ENCODE assay signal across 12 mouse cellular contexts in genomic region chr9:95598179-95598721, GRCm38 (mm10). TPM values are rescaled to one million over a fixed set of nuclear protein-coding genes. Genes with fewer than 3 reads are reported as not detected.
DNase-seq lines count a peak whose midpoint lies in the region; ATAC-seq lines count a peak whose summit lies in the region.
"Had no signal": no experiment of that assay in that cellular context is flagged by ENCODE, and none has a peak within 500 bp of the region (broad histone marks: within the 10 kb centered on the region; RNA-seq: fewer than 3 reads in every experiment).

No protein-coding gene starts in this region.

- no peak for ATAC-seq in heart, embryonic 13.5 days (ENCODE audit: extremely low read depth, insufficient number of reproducible peaks, low FRiP score, low TSS enrichment)
- no peak for ATAC-seq in limb, embryonic 12.5 days (ENCODE audit: insufficient number of reproducible peaks, insufficient read depth, low FRiP score, low TSS enrichment, low read depth)

- peaks cover 4% of the 10 kb centered on the region for H3K4me1 ChIP-seq in heart, embryonic 13.5 days
- H3K4me1 ChIP-seq in limb, embryonic 12.5 days (replicated peaks): peaks cover 8% of the 10 kb centered on the region; the same call in 1 of the 2 replicates

- WGBS in heart, embryonic 13.5 days: 37% methylated on average over 19 of the region's 19 CpGs
- WGBS in limb, embryonic 12.5 days: 50% methylated on average over 19 of the region's 19 CpGs

- H3K27me3 ChIP-seq in heart, embryonic 13.5 days (replicated peaks): 0 out of 2 replicates have a peak, but pooled peaks cover 6% of the 10 kb centered on the region
- peaks cover 7% of the 10 kb centered on the region; the same call in 1 of the 2 replicates for H3K27me3 ChIP-seq in limb, embryonic 12.5 days
- H3K27me3 ChIP-seq: CH12.LX had no signal

- H3K27ac ChIP-seq in heart, embryonic 13.5 days (replicated peaks): no peak overlapping the region
- H3K27ac ChIP-seq in limb, embryonic 12.5 days: no peak overlapping the region

- H3K4me2 ChIP-seq in heart, embryonic 13.5 days: peak overlapping the region; percentile 64
- peak overlapping the region; percentile 46 for H3K4me2 ChIP-seq in limb, embryonic 12.5 days

- DNase-seq in heart, postnatal 4 days: no peak
- DNase-seq in ovary, postnatal 36 days (ENCODE audit: low spot score): peak; percentile 26
- no peak for DNase-seq in ovary, postnatal 10 days (ENCODE audit: low spot score)
- no peak for DNase-seq in adrenal gland, postnatal 4 days (ENCODE audit: low spot score in 2 of 2)
- DNase-seq in retina, embryonic 14.5 days (ENCODE audit: low spot score): no peak
- DNase-seq in right cerebral cortex, adult 18-20 months: no peak
- DNase-seq: adrenal gland, postnatal 14 days; gastrocnemius, postnatal 10 days had no signal

- H3K4me3 ChIP-seq in heart, embryonic 13.5 days: peak overlapping the region; percentile 30
- no peak overlapping the region for H3K4me3 ChIP-seq in limb, embryonic 12.5 days (replicated peaks)

- H3K36me3 ChIP-seq in heart, embryonic 13.5 days: no peaks in the 10 kb centered on the region
- H3K36me3 ChIP-seq in limb, embryonic 12.5 days: no peaks in the 10 kb centered on the region

- no peaks in the 10 kb centered on the region for H3K9me3 ChIP-seq in heart, embryonic 13.5 days
- H3K9me3 ChIP-seq in limb, embryonic 12.5 days: no peaks in the 10 kb centered on the region

- H3K9ac ChIP-seq in heart, embryonic 13.5 days: peak overlapping the region; percentile 33; the same call in 1 of the 2 replicates
- no peak overlapping the region for H3K9ac ChIP-seq in limb, embryonic 12.5 days (replicated peaks)

RNA-seq across cellular contexts. Expression of gene Paqr9, which starts 38.8 kb away (rescaled TPM):
- 0.39 and 0.68 TPM in 2 replicates for polyA plus RNA-seq in heart, embryonic 13.5 days (2015; fragmentation: Nextera tagmentation; extraction: Ambion mirVana)
- 10 to 100 TPM; 35.1 to 37.6 TPM for total RNA-seq in heart, postnatal 4 days (2021)
- 0.20 and 0.31 TPM in 2 replicates for polyA plus RNA-seq in limb, embryonic 12.5 days (2016; fragmentation: Nextera tagmentation; extraction: Ambion mirVana)
- 10 to 100 TPM in 1 of 2 experiments, 1 to 10 TPM in 1; 3.9 to 14.4 TPM for total RNA-seq in adrenal gland, postnatal 4 days (2021)
- total RNA-seq: CH12.LX had no signal

RNA-seq across cellular contexts. Expression of gene Pcolce2, which starts 39.2 kb away (rescaled TPM):
- polyA plus RNA-seq in heart, embryonic 13.5 days (2015; fragmentation: Nextera tagmentation; extraction: Ambion mirVana): 0.64 and 0.91 TPM in 2 replicates
- 10 to 100 TPM; 10.8 to 13.6 TPM for total RNA-seq in heart, postnatal 4 days (2021)
- polyA plus RNA-seq in limb, embryonic 12.5 days (2016; fragmentation: Nextera tagmentation; extraction: Ambion mirVana): 10.4 and 12.8 TPM in 2 replicates
- total RNA-seq in adrenal gland, postnatal 4 days (2021): 1 to 10 TPM; 1.8 to 2.3 TPM
- total RNA-seq: common myeloid progenitor, adult 5-6 weeks had no signal
